Mouse (Mus musculus): ENCODE measurements at regions not wholly inside any gene's neighbourhood (a gene's known extent, or its start where the extent isn't known, plus 50 kb on each side); places are given as distances from the start of the nearest gene placed in this dataset.

DNA sequence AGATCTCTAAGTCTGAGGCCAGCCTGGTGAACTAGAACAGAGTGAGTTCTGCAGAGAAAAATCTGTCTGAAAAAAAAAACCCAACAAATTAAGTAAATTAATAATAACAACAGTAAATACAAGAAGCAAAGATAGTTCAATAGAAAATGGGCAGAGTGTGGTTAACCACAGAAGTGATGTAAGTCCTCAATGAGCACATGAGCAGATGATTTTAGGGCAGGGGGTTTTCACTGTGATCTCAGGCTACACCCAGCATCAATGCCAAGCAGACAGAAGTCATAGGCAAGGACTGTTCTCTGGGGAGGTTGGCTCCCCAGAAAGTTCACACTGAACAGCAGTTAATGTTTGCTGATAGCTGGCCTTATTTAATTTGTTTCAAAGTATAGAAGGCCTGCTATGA, 88.1 kb upstream of the Fut8 start:
- no peak for TF ChIP-seq CTCF (IDR thresholded peaks at IDR 0.05; ENCODE audit: control insufficient read depth, insufficient read depth, insufficient replicate concordance, low read depth, low read length)
- TF ChIP-seq POLR2A (IDR thresholded peaks at IDR 0.05; ENCODE audit: control insufficient read depth, low read depth, low read length) = no peak
